Mouse (Mus musculus): Measurements from ENCODE around the gene Lipt2.

The Lipt2 gene

GRCm38 (mm10) chr7:100159105-100159841 lies at the start of gene Lipt2:
Lipt2 (plus strand) TSS chr7:100159277.
- WGBS: under 1% methylated on average over 78 of the region's 78 CpGs

GRCm38 (mm10) chr7:100111506-100111905 lies 47.6 kb upstream of the Lipt2 start:
- WGBS: 69% methylated on average over 10 of the region's 10 CpGs

- 59% methylated on average over 7 of the region's 7 CpGs for WGBS
Observed at GRCm38 (mm10) chr7:100113821-100114220, 45.3 kb upstream of the Lipt2 start.

- 82% methylated on average over 6 of the region's 6 CpGs for WGBS
Observed at GRCm38 (mm10) chr7:100114279-100114678, 44.8 kb upstream of the Lipt2 start.

GRCm38 (mm10) chr7:100120791-100121261 lies 38.3 kb upstream of the Lipt2 start:
- WGBS: under 1% methylated on average over 25 of the region's 25 CpGs

GRCm38 (mm10) chr7:100121376-100121789 lies 37.7 kb upstream of the Lipt2 start, which contains the start of gene Pold3:
Pold3 (minus strand) TSS chr7:100121565.
- under 1% methylated on average over 33 of the region's 33 CpGs for WGBS

GRCm38 (mm10) chr7:100123486-100123885 lies 35.6 kb upstream of the Lipt2 start:
- 54% methylated on average over 6 of the region's 6 CpGs for WGBS

- 80% methylated on average over 2 of the region's 2 CpGs for WGBS
Observed at GRCm38 (mm10) chr7:100124211-100124610, 34.9 kb upstream of the Lipt2 start.

- 65% methylated on average over 4 of the region's 4 CpGs for WGBS
Observed at GRCm38 (mm10) chr7:100125166-100125565, 33.9 kb upstream of the Lipt2 start.

- WGBS: 83% methylated on average over 7 of the region's 7 CpGs
Observed at GRCm38 (mm10) chr7:100126514-100126913, 32.6 kb upstream of the Lipt2 start.

- 88% methylated on average over 7 of the region's 7 CpGs for WGBS
Observed at GRCm38 (mm10) chr7:100128262-100129041, 30.6 kb upstream of the Lipt2 start.

GRCm38 (mm10) chr7:100130592-100130991 lies 28.5 kb upstream of the Lipt2 start:
- 81% methylated on average over 6 of the region's 6 CpGs for WGBS

GRCm38 (mm10) chr7:100132379-100132778 lies 26.7 kb upstream of the Lipt2 start:
- WGBS: 82% methylated on average over 1 of the region's 1 CpGs

- WGBS: 77% methylated on average over 9 of the region's 9 CpGs
Observed at GRCm38 (mm10) chr7:100137038-100137437, 22.0 kb upstream of the Lipt2 start.

GRCm38 (mm10) chr7:100138075-100138474 lies 21.0 kb upstream of the Lipt2 start:
- 93% methylated on average over 4 of the region's 4 CpGs for WGBS

GRCm38 (mm10) chr7:100140591-100140990 lies 18.5 kb upstream of the Lipt2 start:
- 60% methylated on average over 1 of the region's 1 CpGs for WGBS

- 91% methylated on average over 4 of the region's 4 CpGs for WGBS
Observed at GRCm38 (mm10) chr7:100148586-100148985, 10.5 kb upstream of the Lipt2 start.

- 62% methylated on average over 10 of the region's 10 CpGs for WGBS
Observed at GRCm38 (mm10) chr7:100150086-100150485, 9.0 kb upstream of the Lipt2 start.

GRCm38 (mm10) chr7:100150626-100151025 lies 8.5 kb upstream of the Lipt2 start:
- 70% methylated on average over 11 of the region's 11 CpGs for WGBS

- 60% methylated on average over 4 of the region's 4 CpGs for WGBS
Observed at GRCm38 (mm10) chr7:100157669-100158068, 1.4 kb upstream of the Lipt2 start.

GRCm38 (mm10) chr7:100160006-100160405 lies 929 bp downstream of the Lipt2 start:
- whole genome bisulfite sequencing: 46% methylated on average over 7 of the region's 7 CpGs

- WGBS: 74% methylated on average over 4 of the region's 4 CpGs
Observed at GRCm38 (mm10) chr7:100163506-100163905, 4.4 kb downstream of the Lipt2 start.

- 73% methylated on average over 11 of the region's 11 CpGs for WGBS
Observed at GRCm38 (mm10) chr7:100168654-100169053, 9.6 kb downstream of the Lipt2 start.
